Mouse (Mus musculus) embryonic fibroblast, embryonic 13.5 days (primary cell): Measurements from ENCODE around the gene Klk11. TPM values are rescaled to one million over a fixed set of nuclear protein-coding genes. Genes with fewer than 3 reads are reported as not detected.

ENCODE experiments used
- H3K27ac ChIP-seq: 2 replicates; pipeline ENCODE4 v1.5.1; 2012; ENCODE audit warnings: low read length, control low read depth, inconsistent platforms; ENCODE audit not compliant: insufficient read depth
- H3K4me1 ChIP-seq: 2 replicates; pipeline ENCODE4 v1.6.1; 2011; ENCODE audit warnings: low read length; ENCODE audit not compliant: control insufficient read depth, insufficient read depth
- H3K4me3 ChIP-seq: 2 replicates; pipeline ENCODE4 v1.5.1; 2011; ENCODE audit warnings: mild to moderate bottlenecking, control low read depth, low read length; ENCODE audit not compliant: insufficient read depth
- CTCF ChIP-seq: IDR thresholded peaks from 2 replicates; pipeline ENCODE4 v1.5.1; 2011; ENCODE audit warnings: mild to moderate bottlenecking, control low read depth, low read length, moderate library complexity, borderline replicate concordance; ENCODE audit not compliant: insufficient read depth
- POLR2A ChIP-seq: IDR thresholded peaks from 2 replicates; pipeline ENCODE4 v1.6.1; 2011; ENCODE audit warnings: low read depth, mild to moderate bottlenecking, control low read depth, low read length, moderate library complexity
- polyA plus RNA-seq: library from polyadenylated mRNA; stranded (reverse); fragments of >200 nt; gene quantifications from 2 replicates; pipeline ENCODE4 v1.2.4, GENCODE M21; 2011; ENCODE audit warnings: low read depth; ENCODE audit not compliant: missing spikeins, insufficient read length

Klk11 gene
- polyA plus RNA-seq, 1 experiment: not detected

DNA sequence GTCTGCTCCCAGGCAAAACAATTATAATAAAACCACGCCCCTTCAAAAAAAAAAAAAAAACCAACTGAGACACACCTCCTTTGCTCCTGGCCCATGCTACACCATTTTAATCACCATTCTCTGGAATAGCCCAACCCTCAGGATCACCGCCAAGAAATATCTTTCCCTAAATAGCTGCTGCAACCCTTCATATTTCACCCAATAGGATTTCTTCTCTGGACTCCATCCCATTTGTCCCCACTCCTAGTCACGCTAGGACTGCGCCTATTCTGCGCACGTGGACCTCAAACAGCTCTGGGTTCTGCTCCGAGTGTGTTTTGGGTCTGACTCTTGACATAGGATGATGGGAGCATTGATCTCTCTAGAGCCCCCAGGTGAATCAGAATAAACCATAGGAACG lies 22.0 kb downstream of the Klk11 start:
- TF ChIP-seq POLR2A: peak; percentile 43
- TF ChIP-seq CTCF: no peak
- Histone ChIP-seq H3K4me1 (no peaks in the 10 kb centered on the region), H3K27ac (no peak overlapping the region), H3K4me3 (peak overlapping the region; percentile 83)

DNA sequence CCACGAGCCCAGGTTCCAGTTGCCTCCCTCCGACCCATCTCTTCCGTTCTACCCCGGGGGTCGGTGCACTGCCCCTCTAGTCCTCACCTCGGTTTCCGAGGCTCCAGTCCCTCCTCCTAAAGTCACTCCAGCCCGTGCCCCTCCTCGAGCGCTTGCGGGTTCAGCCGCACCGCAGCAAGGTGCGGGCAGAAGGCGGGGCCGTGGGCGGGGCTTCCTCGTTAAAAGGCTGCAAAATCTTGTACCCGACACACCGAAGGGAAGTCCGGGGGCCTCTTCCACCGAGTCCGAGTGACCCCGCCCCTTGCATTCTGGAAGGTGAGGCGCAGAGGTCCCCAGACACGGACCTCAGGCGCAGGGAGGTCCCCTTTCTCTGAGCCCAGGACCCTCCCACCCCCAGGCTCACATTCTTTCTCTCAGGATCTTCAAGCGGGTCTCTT lies 22.9 kb downstream of the Klk11 start, which contains the start of gene Klk8:
TSS of gene Klk8 (plus strand) at position 245 of the 437 bp plus-strand sequence.
- Histone ChIP-seq H3K27ac (no peak within 1 kb of the TSS), H3K4me1 (no peaks in the 10 kb centered on the region), H3K4me3 (peak within 1 kb of the TSS; percentile 83)
- TF ChIP-seq POLR2A: no peak
- no peak for TF ChIP-seq CTCF

DNA sequence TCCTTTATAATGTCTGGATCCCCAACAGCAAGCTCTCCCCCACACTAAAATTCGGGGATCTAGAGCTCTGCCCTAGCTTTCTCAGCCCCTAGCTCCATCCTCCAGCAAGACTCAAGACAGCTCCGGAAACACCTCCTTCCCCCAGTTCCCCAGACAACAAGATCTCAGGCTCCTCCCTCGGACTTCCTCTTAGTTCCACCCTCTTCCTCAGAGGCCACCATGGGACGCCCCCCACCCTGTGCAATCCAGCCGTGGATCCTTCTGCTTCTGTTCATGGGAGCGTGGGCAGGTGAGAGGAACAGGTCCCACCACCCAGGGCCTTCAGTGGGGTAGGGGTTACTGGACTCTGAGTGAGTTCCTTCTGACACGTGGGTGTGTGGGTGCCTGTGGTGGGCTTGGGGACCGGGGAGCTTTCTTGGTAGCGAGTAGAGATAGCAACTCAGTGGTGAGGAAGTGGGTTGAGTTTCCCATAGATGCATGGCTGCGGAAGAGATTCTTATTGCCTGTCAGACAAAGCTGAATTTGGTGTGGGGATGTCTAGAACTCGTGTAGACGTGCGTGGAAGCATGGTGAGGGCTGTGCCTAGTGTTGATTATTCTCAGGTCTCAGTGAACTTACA lies 23.5 kb downstream of the Klk11 start:
- no peak overlapping the region for H3K27ac ChIP-seq
- TF ChIP-seq CTCF (no peak), POLR2A (0 out of 2 replicates have a peak, but pooled peaks have one; percentile 20)
- H3K4me3 ChIP-seq: peak overlapping the region; percentile 83
- H3K4me1 ChIP-seq: no peaks in the 10 kb centered on the region

DNA sequence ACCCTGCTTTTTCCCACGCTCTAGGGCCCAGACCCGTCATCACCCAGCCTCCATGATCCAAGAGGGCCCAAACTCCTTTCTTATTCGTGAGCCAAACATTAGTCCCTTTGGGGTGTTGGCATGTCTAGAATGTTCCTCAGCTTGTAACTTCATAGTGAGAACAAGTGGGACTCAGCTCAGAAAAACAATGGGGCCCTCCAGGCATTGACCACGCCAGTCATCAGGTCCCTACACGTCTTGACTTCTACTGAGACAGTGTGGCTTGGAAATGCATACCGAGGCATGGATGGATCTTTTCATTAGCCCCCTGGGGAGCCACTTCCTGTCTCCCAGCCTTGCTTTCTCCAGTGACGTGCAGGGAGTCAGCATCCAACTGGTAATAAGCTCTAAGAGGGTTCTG lies 25.5 kb downstream of the Klk11 start:
- Histone ChIP-seq H3K4me1 (no peaks in the 10 kb centered on the region), H3K4me3 (no peak overlapping the region), H3K27ac (no peak overlapping the region)
- TF ChIP-seq CTCF: no peak
- TF ChIP-seq POLR2A: no peak

DNA sequence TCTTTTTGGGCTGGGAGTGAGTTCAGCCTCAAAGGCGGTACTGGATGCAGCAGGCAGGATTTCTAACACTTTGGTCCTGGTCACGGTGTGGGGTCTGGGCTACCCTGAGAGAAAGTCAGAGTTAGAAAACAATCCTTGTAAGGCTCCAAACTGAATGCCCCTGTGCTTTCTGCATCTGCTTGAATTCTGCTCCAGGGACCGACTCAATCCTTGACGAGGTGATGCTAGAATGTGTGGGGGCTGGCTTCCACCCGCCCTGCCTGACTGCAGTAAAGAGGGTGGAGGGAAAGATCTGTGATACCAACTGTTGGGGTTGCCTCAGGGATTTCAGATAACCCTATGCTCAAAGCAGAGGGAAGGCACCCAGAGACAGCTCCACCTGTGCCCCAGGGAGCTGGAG lies 36.6 kb downstream of the Klk11 start, which contains the start of gene Klk7:
TSS of gene Klk7 (plus strand) at position 301 of the 400 bp plus-strand sequence.
- no peak for TF ChIP-seq POLR2A
- no peak for TF ChIP-seq CTCF
- no peak within 1 kb of the TSS for H3K4me3 ChIP-seq
- no peaks in the 10 kb centered on the region for H3K4me1 ChIP-seq
- H3K27ac ChIP-seq: no peak within 1 kb of the TSS

DNA sequence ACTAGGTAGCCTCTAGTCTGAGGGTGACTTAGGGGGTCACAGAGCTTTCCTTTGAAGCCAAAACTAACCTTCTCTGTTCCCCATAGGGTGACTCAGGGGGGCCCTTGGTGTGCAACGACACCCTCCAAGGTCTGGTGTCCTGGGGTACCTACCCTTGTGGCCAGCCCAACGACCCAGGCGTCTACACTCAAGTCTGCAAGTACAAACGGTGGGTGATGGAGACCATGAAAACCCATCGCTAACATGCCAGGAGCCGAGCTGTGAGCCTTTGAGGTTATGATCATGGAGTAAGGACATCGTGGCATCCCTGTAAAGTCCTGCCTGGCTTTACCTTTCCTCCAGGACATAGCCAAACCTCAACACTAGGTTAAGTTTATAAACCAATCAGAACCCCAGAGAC lies 40.8 kb downstream of the Klk11 start:
- Histone ChIP-seq H3K27ac (no peak overlapping the region), H3K4me3 (no peak overlapping the region), H3K4me1 (no peaks in the 10 kb centered on the region)
- no peak for TF ChIP-seq CTCF
- TF ChIP-seq POLR2A: no peak

DNA sequence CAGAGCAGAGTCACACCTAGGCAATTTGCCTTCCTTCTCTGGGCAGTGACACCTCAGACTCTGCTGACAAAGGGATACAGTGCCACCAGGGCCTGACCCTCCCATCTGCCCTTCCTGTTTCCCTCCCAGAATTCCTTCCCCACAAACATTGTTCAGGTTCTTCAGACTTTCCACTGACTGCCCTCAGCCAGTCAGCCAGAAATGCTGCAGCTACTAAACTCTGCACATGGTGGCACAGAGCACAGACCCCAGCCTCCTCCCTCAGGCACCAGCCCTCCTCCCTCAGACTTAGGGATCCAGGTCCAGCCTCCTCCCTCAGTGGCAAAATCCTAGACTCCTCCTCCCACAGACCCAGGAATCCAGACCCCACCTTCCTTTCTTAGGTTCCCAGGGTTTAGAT lies 42.3 kb downstream of the Klk11 start:
- Histone ChIP-seq H3K4me3 (no peak overlapping the region), H3K27ac (no peak overlapping the region), H3K4me1 (no peaks in the 10 kb centered on the region)
- TF ChIP-seq POLR2A (no peak), CTCF (no peak)

DNA sequence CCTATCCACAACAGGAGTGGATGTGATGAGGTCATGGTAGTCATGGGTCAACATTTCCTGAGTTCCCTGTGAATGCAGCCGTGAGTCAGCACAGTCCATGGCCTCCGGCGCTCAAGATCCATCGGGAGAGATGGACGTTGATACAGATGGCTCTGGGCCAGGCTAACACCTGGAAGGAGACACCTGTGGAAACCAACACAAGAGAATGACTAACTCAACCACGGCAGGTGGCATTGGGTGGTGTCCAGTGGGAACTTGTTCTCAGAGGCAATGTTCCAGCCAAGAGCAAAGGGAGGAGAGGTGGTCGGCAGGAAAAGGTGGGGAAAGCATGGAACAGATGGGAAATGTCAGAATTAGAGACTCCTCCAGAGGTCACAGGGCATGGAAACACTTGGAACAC lies 47.2 kb downstream of the Klk11 start:
- Histone ChIP-seq H3K4me1 (no peaks in the 10 kb centered on the region), H3K4me3 (no peak overlapping the region), H3K27ac (no peak overlapping the region)
- no peak for TF ChIP-seq CTCF
- no peak for TF ChIP-seq POLR2A

DNA sequence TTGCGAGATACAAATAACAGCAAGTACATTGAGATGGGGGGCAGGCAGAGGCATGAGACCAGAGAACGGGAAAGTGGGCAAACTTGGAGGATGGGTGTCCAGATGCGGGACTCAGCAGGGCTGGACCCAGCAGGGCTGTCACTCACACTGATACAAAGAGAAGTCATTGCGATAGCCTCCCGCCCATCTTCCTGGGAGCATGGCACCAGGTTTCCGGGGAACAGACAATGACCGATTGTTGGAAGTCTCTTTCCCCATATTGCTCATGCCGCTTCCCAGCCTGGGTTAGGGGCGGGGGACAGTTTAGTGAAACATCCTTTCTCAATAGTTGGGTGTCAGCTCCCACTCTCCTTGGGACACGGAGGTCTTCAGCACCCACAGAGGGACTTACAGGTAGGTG lies 49.8 kb downstream of the Klk11 start, which contains the start of gene Klk6:
TSS of gene Klk6 (plus strand) at position 301 of the 400 bp plus-strand sequence.
- Histone ChIP-seq H3K4me3 (no peak within 1 kb of the TSS), H3K27ac (no peak within 1 kb of the TSS), H3K4me1 (no peaks in the 10 kb centered on the region)
- no peak for TF ChIP-seq POLR2A
- no peak for TF ChIP-seq CTCF

DNA sequence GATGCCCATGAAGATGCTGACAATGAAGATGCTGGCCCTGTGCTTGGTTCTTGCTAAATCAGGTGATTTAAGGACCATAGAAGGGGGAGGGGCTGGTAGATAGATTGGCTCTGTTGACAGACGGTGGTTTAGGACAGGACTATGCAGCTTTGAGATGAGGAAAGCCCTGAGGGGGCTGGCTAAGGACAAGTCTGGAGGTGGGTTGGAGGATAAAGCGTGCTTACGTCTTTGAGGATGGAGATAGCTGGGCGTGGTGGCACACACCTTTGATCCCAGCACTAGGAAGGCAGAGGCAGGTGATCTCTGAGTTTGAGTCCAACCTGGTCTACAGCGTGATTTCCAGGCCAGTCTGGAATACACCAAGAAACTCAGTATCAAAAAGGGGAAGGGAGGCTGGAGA lies 51.7 kb downstream of the Klk11 start:
- H3K27ac ChIP-seq: no peak overlapping the region
- H3K4me3 ChIP-seq: no peak overlapping the region
- H3K4me1 ChIP-seq: no peaks in the 10 kb centered on the region
- TF ChIP-seq POLR2A (no peak), CTCF (no peak)
